Mouse (Mus musculus) stomach, postnatal 0 days (tissue): ENCODE measurements around the gene Fam122c. TPM values are rescaled to one million over a fixed set of nuclear protein-coding genes. Genes with fewer than 3 reads are reported as not detected.

Experiments used
- ATAC-seq: fragments of 200-750 bp; cut with Nextera tagmentation; 2 replicates; pipeline ENCODE4 v1.8.0; 2017; ENCODE audit not compliant: low FRiP score, low TSS enrichment
- DNase-seq: peaks from one replicate; pipeline ENCODE4 v3.0.0-alpha.2; 2016; ENCODE audit warnings: low spot score
- H3K27ac ChIP-seq: fragments of 300-500 bp; sonication (generic); replicated peaks from 2 replicates; pipeline ENCODE4 v1.5.1; 2014; ENCODE audit warnings: mild to moderate bottlenecking, control low read depth
- H3K27me3 ChIP-seq: fragments of 300-500 bp; sonication (generic); 2 replicates; pipeline ENCODE4 v1.6.1; 2014; ENCODE audit warnings: low read length; ENCODE audit not compliant: control insufficient read depth, insufficient read depth
- H3K36me3 ChIP-seq: fragments of 300-500 bp; sonication (generic); 2 replicates; pipeline ENCODE4 v1.6.1; 2014; ENCODE audit warnings: low read length, mixed read lengths; ENCODE audit not compliant: control insufficient read depth, insufficient read depth
- H3K4me1 ChIP-seq: fragments of 300-500 bp; sonication (generic); replicated peaks from 2 replicates; pipeline ENCODE4 v1.6.1; 2014; ENCODE audit warnings: antibody characterized with exemption; ENCODE audit not compliant: control insufficient read depth, insufficient read depth
- H3K4me2 ChIP-seq: fragments of 300-500 bp; sonication (generic); replicated peaks from 2 replicates; pipeline ENCODE4 v1.6.1; 2014; ENCODE audit warnings: low read depth, mild to moderate bottlenecking, control low read depth, moderate library complexity
- H3K4me3 ChIP-seq: fragments of 300-500 bp; sonication (generic); 2 replicates; pipeline ENCODE4 v1.5.1; 2014; ENCODE audit warnings: low read depth, low read length, control low read depth
- H3K9ac ChIP-seq: fragments of 300-500 bp; sonication (generic); 2 replicates; pipeline ENCODE4 v1.6.1; 2014; ENCODE audit warnings: mild to moderate bottlenecking, low read length, control low read depth, mixed read lengths
- H3K9me3 ChIP-seq: fragments of 300-500 bp; sonication (generic); 2 replicates; pipeline ENCODE4 v1.6.1; 2016; ENCODE audit warnings: low read length; ENCODE audit not compliant: control insufficient read depth
- CTCF ChIP-seq: IDR thresholded peaks from 2 replicates; pipeline ENCODE4 v1.5.1; 2016; ENCODE audit warnings: antibody characterized with exemption, low read depth, mild to moderate bottlenecking, moderate library complexity
- EP300 ChIP-seq: optimal IDR thresholded peaks from 2 replicates; pipeline ENCODE3; 2016; ENCODE audit warnings: antibody characterized with exemption
- WGBS: fragments of 180-500 bp; shearing (Covaris S2); extraction: QIAGEN DNeasy Blood & Tissue Kit; methylation state at CpG from one replicate; pipeline ENCODE4 v1.1.7; 2014; 5-methylcytosine and 5-hydroxymethylcytosine counted together
- polyA plus RNA-seq: library from polyadenylated mRNA; unstranded; fragments of >200 nt; fragmentation: Nextera tagmentation; extraction: Ambion mirVana; gene quantifications from 2 replicates; pipeline ENCODE4 v1.2.1, GENCODE M21; 2015

The Fam122c gene
- polyA plus RNA-seq, 1 experiment from 2014 or later: not detected

GRCm38 (mm10) chrX:53287924-53288323 is 14.7 kb downstream of the Fam122c start:
- Histone ChIP-seq H3K4me1 (no peaks in the 10 kb centered on the region), H3K9ac (no peak overlapping the region), H3K36me3 (no peaks in the 10 kb centered on the region), H3K4me3 (no peak overlapping the region), H3K4me2 (no peak overlapping the region), H3K9me3 (no peaks in the 10 kb centered on the region), H3K27me3 (no peaks in the 10 kb centered on the region), H3K27ac (no peak overlapping the region)
- TF ChIP-seq CTCF: no peak
- TF ChIP-seq EP300: no peak
- no peak for DNase-seq
- WGBS: 51% methylated on average over 5 of the region's 5 CpGs
- no peak for ATAC-seq

GRCm38 (mm10) chrX:53320564-53320963 is 47.3 kb downstream of the Fam122c start:
- ATAC-seq: no peak
- no peak for DNase-seq
- TF ChIP-seq EP300 (no peak), CTCF (no peak)
- H3K27me3 ChIP-seq: no peaks in the 10 kb centered on the region
- no peak overlapping the region for H3K4me3 ChIP-seq
- no peaks in the 10 kb centered on the region for H3K4me1 ChIP-seq
- H3K9ac ChIP-seq: no peak overlapping the region
- 55% methylated on average over 2 of the region's 2 CpGs for WGBS
- no peaks in the 10 kb centered on the region for H3K36me3 ChIP-seq
- H3K9me3 ChIP-seq: no peaks in the 10 kb centered on the region
- no peak overlapping the region for H3K27ac ChIP-seq
- H3K4me2 ChIP-seq: no peak overlapping the region

- Histone ChIP-seq H3K27me3 (no peaks in the 10 kb centered on the region), H3K4me2 (no peak overlapping the region), H3K4me3 (no peak overlapping the region), H3K9ac (no peak overlapping the region), H3K4me1 (no peaks in the 10 kb centered on the region), H3K27ac (no peak overlapping the region), H3K9me3 (no peaks in the 10 kb centered on the region), H3K36me3 (no peaks in the 10 kb centered on the region)
- DNase-seq (no peak), ATAC-seq (no peak)
- 65% methylated on average over 4 of the region's 4 CpGs for WGBS
- TF ChIP-seq CTCF: no peak
Observed at GRCm38 (mm10) chrX:53321111-53321510, 47.9 kb downstream of the Fam122c start.

- H3K27me3 ChIP-seq: no peaks in the 10 kb centered on the region
- H3K9ac ChIP-seq: no peak overlapping the region
- DNase-seq (no peak), ATAC-seq (no peak)
- no peak overlapping the region for H3K4me2 ChIP-seq
- H3K36me3 ChIP-seq: no peaks in the 10 kb centered on the region
- H3K9me3 ChIP-seq: no peaks in the 10 kb centered on the region
- 84% methylated on average over 4 of the region's 4 CpGs for WGBS
- TF ChIP-seq CTCF (no peak), EP300 (no peak)
- no peak overlapping the region for H3K4me3 ChIP-seq
- no peaks in the 10 kb centered on the region for H3K4me1 ChIP-seq
- H3K27ac ChIP-seq: no peak overlapping the region
Observed at GRCm38 (mm10) chrX:53330396-53330795, 57.2 kb downstream of the Fam122c start.

GRCm38 (mm10) chrX:53337355-53337754 is 64.1 kb downstream of the Fam122c start:
- Histone ChIP-seq H3K4me2 (no peak overlapping the region), H3K4me1 (no peaks in the 10 kb centered on the region), H3K9me3 (no peaks in the 10 kb centered on the region), H3K4me3 (no peak overlapping the region), H3K27ac (no peak overlapping the region), H3K36me3 (no peaks in the 10 kb centered on the region), H3K27me3 (no peaks in the 10 kb centered on the region), H3K9ac (no peak overlapping the region)
- DNase-seq (no peak), ATAC-seq (no peak)
- TF ChIP-seq EP300 (no peak), CTCF (peak; percentile 58)

GRCm38 (mm10) chrX:53341531-53341930 is 68.3 kb downstream of the Fam122c start:
- no peak for ATAC-seq
- H3K4me1 ChIP-seq: no peaks in the 10 kb centered on the region
- peak; percentile 47 for DNase-seq
- no peak for TF ChIP-seq EP300
- TF ChIP-seq CTCF: peak; percentile 78
- H3K27me3 ChIP-seq: no peaks in the 10 kb centered on the region
- no peaks in the 10 kb centered on the region for H3K9me3 ChIP-seq
- 72% methylated on average over 2 of the region's 2 CpGs for WGBS
- H3K36me3 ChIP-seq: no peaks in the 10 kb centered on the region
- no peak overlapping the region for H3K9ac ChIP-seq
- H3K27ac ChIP-seq: no peak overlapping the region
- no peak overlapping the region for H3K4me2 ChIP-seq
- H3K4me3 ChIP-seq: no peak overlapping the region
